Mouse (Mus musculus): ENCODE results near the gene Wdr70. TPM values are rescaled to one million over a fixed set of nuclear protein-coding genes. Genes with fewer than 3 reads are reported as not detected.

The Wdr70 gene
- polyA plus RNA-seq, 1 experiment from 2014 or later = 42.8 TPM

DNA sequence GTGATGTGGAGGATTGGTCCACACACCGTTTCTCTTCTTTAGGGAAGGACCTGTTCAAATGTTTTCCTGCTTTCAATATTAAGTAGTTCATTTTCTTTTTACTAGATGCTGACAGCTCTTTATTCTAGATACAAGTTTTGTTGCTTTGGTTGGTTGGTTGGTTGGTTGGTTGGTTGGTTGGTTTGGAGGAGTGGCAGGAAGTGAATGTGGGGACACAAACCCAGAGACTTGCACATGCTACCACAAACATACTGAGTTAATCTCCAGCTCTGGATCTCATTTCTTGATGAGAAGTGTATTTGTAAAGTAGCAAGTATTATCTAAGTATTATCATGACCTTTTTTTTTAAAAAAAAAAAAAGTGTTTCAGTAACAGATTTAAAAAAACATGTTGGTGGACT, 120.4 kb downstream of the Wdr70 start:
- peaks cover 6% of the 10 kb centered on the region; the same call in 1 of the 2 replicates for H3K36me3 ChIP-seq (ENCODE audit: control insufficient read depth, insufficient read depth, low read length)
- no peak for ATAC-seq (ENCODE audit: low read depth)
- no peak for DNase-seq (ENCODE audit: low spot score)
- 76% methylated on average over 1 of the region's 1 CpGs for WGBS
- H3K4me1 ChIP-seq (ENCODE audit: control insufficient read depth, insufficient read depth, low read length) = no peaks in the 10 kb centered on the region
- H3K27me3 ChIP-seq (replicated peaks; ENCODE audit: control insufficient read depth, insufficient read depth, low read length) = no peaks in the 10 kb centered on the region
- H3K4me3 ChIP-seq (ENCODE audit: low read depth, low read length) = no peak overlapping the region
- no peak overlapping the region for H3K4me2 ChIP-seq (ENCODE audit: low read depth, low read length)
- no peak overlapping the region for H3K9ac ChIP-seq (ENCODE audit: low read depth, low read length)
- no peaks in the 10 kb centered on the region for H3K9me3 ChIP-seq (ENCODE audit: control insufficient read depth, low read length)
- H3K27ac ChIP-seq (replicated peaks; ENCODE audit: low read depth, low read length) = no peak overlapping the region

DNA sequence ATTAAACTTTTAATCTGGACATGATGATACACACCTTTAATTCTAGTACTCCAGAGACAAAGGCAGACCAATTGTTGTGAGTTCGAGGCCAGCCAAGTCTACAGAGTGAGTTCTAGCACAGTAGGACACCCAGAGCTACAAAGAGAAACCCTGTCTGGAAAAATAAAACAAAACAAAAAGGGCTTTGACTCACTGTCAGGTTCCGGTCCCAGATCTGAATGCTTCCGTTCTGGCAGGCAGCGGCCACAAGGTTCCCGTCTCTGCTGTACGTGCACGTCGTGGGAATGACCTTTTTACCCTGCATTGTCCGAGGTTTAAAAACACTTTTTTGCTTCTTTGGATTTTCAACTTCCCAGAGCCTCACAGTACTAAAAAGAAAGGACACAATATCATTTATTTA, 122.2 kb downstream of the Wdr70 start:
- Histone ChIP-seq H3K4me2 (ENCODE audit: low read depth, low read length) (no peak overlapping the region), H3K27ac (replicated peaks; ENCODE audit: low read depth, low read length) (no peak overlapping the region), H3K4me1 (ENCODE audit: control insufficient read depth, insufficient read depth, low read length) (no peaks in the 10 kb centered on the region), H3K4me3 (ENCODE audit: low read depth, low read length) (no peak overlapping the region), H3K9ac (ENCODE audit: low read depth, low read length) (no peak overlapping the region), H3K36me3 (ENCODE audit: control insufficient read depth, insufficient read depth, low read length) (peaks cover 6% of the 10 kb centered on the region; the same call in 1 of the 2 replicates), H3K9me3 (ENCODE audit: control insufficient read depth, low read length) (no peaks in the 10 kb centered on the region), H3K27me3 (replicated peaks; ENCODE audit: control insufficient read depth, insufficient read depth, low read length) (no peaks in the 10 kb centered on the region)
- DNase-seq (ENCODE audit: low spot score) = peak; percentile 7
- ATAC-seq (ENCODE audit: low read depth) = no peak
- WGBS = 42% methylated on average over 9 of the region's 9 CpGs

DNA sequence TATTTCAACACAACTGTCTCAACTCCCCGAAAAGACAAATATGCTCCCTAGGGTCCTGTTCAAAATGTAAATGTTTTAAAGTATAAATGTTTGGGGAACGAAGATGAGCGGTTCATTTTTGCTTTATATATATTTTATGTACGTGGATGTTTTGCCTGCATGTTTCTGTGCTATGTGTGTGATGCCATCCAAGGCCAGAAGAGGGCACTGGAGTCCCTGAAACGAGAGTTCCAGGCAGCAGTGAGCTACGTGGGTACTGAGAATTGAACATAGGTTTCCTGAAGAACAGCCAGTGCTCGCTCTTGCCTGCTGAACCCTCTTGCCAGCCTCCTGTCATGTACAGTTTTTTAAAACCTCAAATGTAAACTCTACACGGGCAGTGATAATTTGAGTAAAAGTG, 124.6 kb downstream of the Wdr70 start:
- no peak for ATAC-seq (ENCODE audit: low read depth)
- Histone ChIP-seq H3K36me3 (ENCODE audit: control insufficient read depth, insufficient read depth, low read length) (peaks cover 6% of the 10 kb centered on the region; the same call in 1 of the 2 replicates), H3K27ac (replicated peaks; ENCODE audit: low read depth, low read length) (no peak overlapping the region), H3K4me3 (ENCODE audit: low read depth, low read length) (no peak overlapping the region), H3K9me3 (ENCODE audit: control insufficient read depth, low read length) (no peaks in the 10 kb centered on the region), H3K4me1 (ENCODE audit: control insufficient read depth, insufficient read depth, low read length) (no peaks in the 10 kb centered on the region), H3K4me2 (ENCODE audit: low read depth, low read length) (no peak overlapping the region), H3K27me3 (replicated peaks; ENCODE audit: control insufficient read depth, insufficient read depth, low read length) (no peaks in the 10 kb centered on the region), H3K9ac (ENCODE audit: low read depth, low read length) (no peak overlapping the region)
- no peak for DNase-seq (ENCODE audit: low spot score)
- WGBS = 88% methylated on average over 8 of the region's 8 CpGs

DNA sequence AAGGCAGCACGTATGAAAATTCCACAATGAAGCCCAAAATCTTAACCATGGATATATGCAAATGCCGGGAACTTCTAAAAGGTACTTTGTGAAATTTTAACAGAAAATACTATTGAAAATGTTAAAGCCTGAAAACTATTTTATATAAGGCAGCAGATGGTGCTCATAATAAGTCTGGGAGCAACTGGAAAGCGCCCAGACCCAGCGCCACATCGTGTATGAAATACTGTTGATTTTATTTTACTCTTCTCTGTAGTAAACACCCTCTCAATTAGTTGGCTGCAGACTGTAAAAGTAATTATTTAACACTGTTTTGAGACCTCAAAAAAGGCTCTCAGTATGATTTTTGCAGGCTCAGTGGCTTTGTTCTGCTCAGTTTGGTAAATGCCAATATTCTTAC, 126.5 kb downstream of the Wdr70 start:
- H3K4me1 ChIP-seq (ENCODE audit: control insufficient read depth, insufficient read depth, low read length) = no peaks in the 10 kb centered on the region
- no peaks in the 10 kb centered on the region for H3K27me3 ChIP-seq (replicated peaks; ENCODE audit: control insufficient read depth, insufficient read depth, low read length)
- no peak overlapping the region for H3K4me3 ChIP-seq (ENCODE audit: low read depth, low read length)
- peaks cover 6% of the 10 kb centered on the region; the same call in 1 of the 2 replicates for H3K36me3 ChIP-seq (ENCODE audit: control insufficient read depth, insufficient read depth, low read length)
- no peaks in the 10 kb centered on the region for H3K9me3 ChIP-seq (ENCODE audit: control insufficient read depth, low read length)
- no peak overlapping the region for H3K9ac ChIP-seq (ENCODE audit: low read depth, low read length)
- DNase-seq (ENCODE audit: low spot score) (no peak), ATAC-seq (ENCODE audit: low read depth) (no peak)
- WGBS = 84% methylated on average over 5 of the region's 5 CpGs
- no peak overlapping the region for H3K4me2 ChIP-seq (ENCODE audit: low read depth, low read length)
- no peak overlapping the region for H3K27ac ChIP-seq (replicated peaks; ENCODE audit: low read depth, low read length)

DNA sequence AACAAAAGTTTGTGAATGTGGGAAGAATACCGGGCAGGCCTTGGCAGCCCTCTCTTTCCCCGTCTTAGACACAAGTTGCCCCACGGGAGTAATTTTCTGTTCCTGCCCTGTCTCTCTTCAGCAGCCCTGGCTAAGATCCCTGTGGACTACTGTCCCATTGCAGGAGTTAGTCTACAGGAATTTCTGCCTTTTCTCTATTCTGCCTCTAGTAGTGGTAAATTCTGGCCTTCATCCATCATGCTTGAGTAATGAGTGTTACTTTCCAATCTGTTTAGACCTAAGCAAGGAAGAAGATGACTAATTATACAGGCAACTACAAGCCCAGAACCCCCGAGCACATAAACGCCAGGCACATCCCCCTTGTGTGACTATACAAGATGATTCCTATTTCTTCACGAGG, 136.2 kb downstream of the Wdr70 start:
- DNase-seq (ENCODE audit: low spot score) = no peak
- H3K4me1 ChIP-seq (ENCODE audit: control insufficient read depth, insufficient read depth, low read length) = no peaks in the 10 kb centered on the region
- H3K27ac ChIP-seq (replicated peaks; ENCODE audit: low read depth, low read length) = no peak overlapping the region
- no peaks in the 10 kb centered on the region for H3K27me3 ChIP-seq (replicated peaks; ENCODE audit: control insufficient read depth, insufficient read depth, low read length)
- 79% methylated on average over 6 of the region's 6 CpGs for WGBS
- no peak overlapping the region for H3K9ac ChIP-seq (ENCODE audit: low read depth, low read length)
- no peak overlapping the region for H3K4me2 ChIP-seq (ENCODE audit: low read depth, low read length)
- no peaks in the 10 kb centered on the region for H3K9me3 ChIP-seq (ENCODE audit: control insufficient read depth, low read length)
- H3K4me3 ChIP-seq (ENCODE audit: low read depth, low read length) = no peak overlapping the region
- ATAC-seq (ENCODE audit: low read depth) = no peak
- no peaks in the 10 kb centered on the region for H3K36me3 ChIP-seq (ENCODE audit: control insufficient read depth, insufficient read depth, low read length)

DNA sequence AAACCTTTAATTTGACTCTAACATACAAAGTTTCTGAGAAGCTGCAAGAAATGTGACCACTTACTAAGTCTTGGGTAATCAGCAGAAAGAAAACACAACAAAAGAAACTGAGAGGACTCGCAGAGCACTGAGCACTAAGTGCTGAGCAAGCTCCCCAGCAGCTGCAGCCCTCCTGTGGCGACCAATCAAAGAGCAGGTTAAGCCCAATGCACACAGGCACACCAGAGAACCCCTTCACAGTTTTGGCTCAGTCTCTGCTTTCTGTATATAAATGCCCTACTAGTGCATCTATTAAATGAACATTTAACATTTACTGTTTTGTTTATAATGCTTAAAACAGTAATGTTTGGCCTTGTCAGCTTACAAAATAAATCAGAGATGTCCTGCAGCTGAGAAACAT, 137.5 kb downstream of the Wdr70 start:
- 41% methylated on average over 2 of the region's 2 CpGs for WGBS
- H3K36me3 ChIP-seq (ENCODE audit: control insufficient read depth, insufficient read depth, low read length) = no peaks in the 10 kb centered on the region
- DNase-seq (ENCODE audit: low spot score) (no peak), ATAC-seq (ENCODE audit: low read depth) (no peak)
- no peaks in the 10 kb centered on the region for H3K4me1 ChIP-seq (ENCODE audit: control insufficient read depth, insufficient read depth, low read length)
- no peaks in the 10 kb centered on the region for H3K9me3 ChIP-seq (ENCODE audit: control insufficient read depth, low read length)
- H3K27me3 ChIP-seq (replicated peaks; ENCODE audit: control insufficient read depth, insufficient read depth, low read length) = no peaks in the 10 kb centered on the region
- no peak overlapping the region for H3K27ac ChIP-seq (replicated peaks; ENCODE audit: low read depth, low read length)
- no peak overlapping the region for H3K9ac ChIP-seq (ENCODE audit: low read depth, low read length)
- H3K4me2 ChIP-seq (ENCODE audit: low read depth, low read length) = no peak overlapping the region
- no peak overlapping the region for H3K4me3 ChIP-seq (ENCODE audit: low read depth, low read length)

DNA sequence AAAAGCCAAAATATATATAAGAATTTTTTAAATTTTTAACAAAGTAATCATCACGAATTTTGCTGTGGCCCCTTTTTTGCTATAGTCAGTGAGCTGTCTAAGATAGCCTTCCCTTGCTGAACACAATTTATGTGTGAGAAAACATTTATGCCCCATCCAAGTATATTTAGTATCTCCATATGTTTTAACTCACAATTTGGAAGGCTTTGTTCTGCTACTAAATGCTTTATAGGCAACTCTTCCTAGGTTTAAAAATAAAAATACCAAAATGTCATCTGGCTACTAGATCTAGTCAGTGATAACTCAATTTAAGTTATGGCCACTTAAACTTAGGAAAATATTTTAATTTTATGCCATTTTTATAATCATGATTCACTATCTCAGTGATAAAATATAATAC, 142.1 kb downstream of the Wdr70 start:
- Histone ChIP-seq H3K9me3 (ENCODE audit: control insufficient read depth, low read length) (no peaks in the 10 kb centered on the region), H3K27me3 (replicated peaks; ENCODE audit: control insufficient read depth, insufficient read depth, low read length) (no peaks in the 10 kb centered on the region), H3K9ac (ENCODE audit: low read depth, low read length) (no peak overlapping the region), H3K4me2 (ENCODE audit: low read depth, low read length) (no peak overlapping the region), H3K4me3 (ENCODE audit: low read depth, low read length) (no peak overlapping the region), H3K27ac (replicated peaks; ENCODE audit: low read depth, low read length) (no peak overlapping the region), H3K4me1 (ENCODE audit: control insufficient read depth, insufficient read depth, low read length) (no peaks in the 10 kb centered on the region), H3K36me3 (ENCODE audit: control insufficient read depth, insufficient read depth, low read length) (no peaks in the 10 kb centered on the region)
- DNase-seq (ENCODE audit: low spot score) (no peak), ATAC-seq (ENCODE audit: low read depth) (no peak)
- WGBS = 80% methylated on average over 1 of the region's 1 CpGs

DNA sequence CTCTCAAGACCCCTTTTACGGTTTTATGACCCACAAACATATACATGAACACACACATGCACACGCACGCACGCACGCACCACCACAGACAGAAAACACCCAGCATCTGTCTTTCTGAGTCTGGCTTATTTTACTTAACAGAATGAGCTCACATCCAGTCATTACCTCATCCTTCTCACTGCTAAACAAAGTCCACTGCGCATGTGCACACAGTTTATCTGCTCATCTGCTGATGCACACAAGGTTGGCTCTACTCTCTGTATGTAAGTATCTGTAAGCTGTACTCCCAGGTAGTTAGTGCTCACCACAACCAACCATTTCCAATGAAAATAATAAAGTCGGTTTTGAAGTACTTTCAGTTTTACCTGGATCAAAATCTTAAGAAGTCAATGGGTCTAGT, 148.4 kb downstream of the Wdr70 start:
- no peak overlapping the region for H3K4me3 ChIP-seq (ENCODE audit: low read depth, low read length)
- no peak overlapping the region for H3K27ac ChIP-seq (replicated peaks; ENCODE audit: low read depth, low read length)
- no peak overlapping the region for H3K4me2 ChIP-seq (ENCODE audit: low read depth, low read length)
- WGBS = 93% methylated on average over 7 of the region's 7 CpGs
- H3K27me3 ChIP-seq (replicated peaks; ENCODE audit: control insufficient read depth, insufficient read depth, low read length) = no peaks in the 10 kb centered on the region
- DNase-seq (ENCODE audit: low spot score) = no peak
- H3K9me3 ChIP-seq (ENCODE audit: control insufficient read depth, low read length) = no peaks in the 10 kb centered on the region
- no peaks in the 10 kb centered on the region for H3K4me1 ChIP-seq (ENCODE audit: control insufficient read depth, insufficient read depth, low read length)
- no peak for ATAC-seq (ENCODE audit: low read depth)
- H3K36me3 ChIP-seq (ENCODE audit: control insufficient read depth, insufficient read depth, low read length) = no peaks in the 10 kb centered on the region
- no peak overlapping the region for H3K9ac ChIP-seq (ENCODE audit: low read depth, low read length)

DNA sequence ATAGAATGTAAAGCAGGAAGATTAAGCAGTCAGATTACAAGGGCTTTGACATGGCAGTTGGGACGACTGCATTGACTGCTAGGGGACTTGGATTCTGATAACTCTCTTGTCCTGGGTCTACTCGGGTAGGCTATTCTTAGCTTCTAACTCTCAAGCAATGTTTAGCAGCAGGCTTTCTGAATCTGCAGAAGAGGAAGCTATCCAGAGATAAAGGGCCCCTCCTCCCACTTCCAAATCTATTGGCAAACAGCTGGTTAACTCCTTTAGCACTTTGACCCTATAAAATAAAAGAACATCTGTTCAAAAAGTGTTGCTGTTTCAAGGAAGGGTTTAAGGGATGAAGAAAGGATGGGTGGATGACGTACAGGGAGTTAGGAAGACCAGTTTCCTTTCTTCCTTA, 157.3 kb downstream of the Wdr70 start:
- DNase-seq (ENCODE audit: low spot score) (no peak), ATAC-seq (ENCODE audit: low read depth) (no peak)
- no peak overlapping the region for H3K9ac ChIP-seq (ENCODE audit: low read depth, low read length)
- no peaks in the 10 kb centered on the region for H3K27me3 ChIP-seq (replicated peaks; ENCODE audit: control insufficient read depth, insufficient read depth, low read length)
- no peaks in the 10 kb centered on the region for H3K4me1 ChIP-seq (ENCODE audit: control insufficient read depth, insufficient read depth, low read length)
- WGBS = 50% methylated on average over 3 of the region's 3 CpGs
- H3K4me2 ChIP-seq (ENCODE audit: low read depth, low read length) = no peak overlapping the region
- H3K27ac ChIP-seq (replicated peaks; ENCODE audit: low read depth, low read length) = no peak overlapping the region
- H3K4me3 ChIP-seq (ENCODE audit: low read depth, low read length) = no peak overlapping the region
- H3K36me3 ChIP-seq (ENCODE audit: control insufficient read depth, insufficient read depth, low read length) = no peaks in the 10 kb centered on the region
- H3K9me3 ChIP-seq (ENCODE audit: control insufficient read depth, low read length) = no peaks in the 10 kb centered on the region
